Mouse (Mus musculus) right cerebral cortex, postnatal 14 days (tissue): ENCODE data around the gene Tmem184a.

Source experiments
- DNase-seq: peaks from one replicate; pipeline ENCODE4 v3.0.0; 2022

The Tmem184a gene

DNA sequence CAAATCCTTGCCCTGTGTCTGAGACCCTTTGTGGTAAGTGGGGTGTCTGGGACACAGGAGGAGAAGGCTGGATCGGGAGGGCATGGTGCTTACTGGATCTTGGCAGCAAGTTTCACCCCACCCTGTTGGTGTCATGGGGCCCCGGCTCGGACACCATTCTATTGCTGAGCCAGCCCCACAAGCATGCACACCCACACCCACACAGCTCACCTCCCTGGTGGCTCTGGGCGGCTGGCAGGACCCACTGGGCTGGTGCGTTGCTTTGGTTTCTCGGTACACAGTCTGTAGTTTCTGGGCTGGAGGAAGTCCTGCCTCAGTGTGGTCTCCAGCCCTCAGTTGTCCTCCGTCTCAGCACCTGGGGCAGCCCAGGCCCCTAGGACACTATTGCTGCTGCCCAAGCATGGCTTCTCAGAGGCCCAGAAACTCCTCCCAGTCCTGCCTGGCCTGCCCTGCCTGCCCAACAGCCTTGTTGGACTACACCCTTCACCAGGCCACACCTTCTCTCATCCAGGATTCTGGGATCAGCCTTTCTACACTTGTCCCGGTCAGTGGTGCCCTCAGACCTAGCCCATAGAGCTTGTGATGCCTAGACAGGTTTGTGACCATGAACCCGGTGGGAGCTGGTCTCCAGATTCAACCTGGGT is at the start of gene Tmem184a:
TSS of gene Tmem184a (minus strand) at position 380 of the 644 bp plus-strand sequence.
- DNase-seq, result no peak

DNA sequence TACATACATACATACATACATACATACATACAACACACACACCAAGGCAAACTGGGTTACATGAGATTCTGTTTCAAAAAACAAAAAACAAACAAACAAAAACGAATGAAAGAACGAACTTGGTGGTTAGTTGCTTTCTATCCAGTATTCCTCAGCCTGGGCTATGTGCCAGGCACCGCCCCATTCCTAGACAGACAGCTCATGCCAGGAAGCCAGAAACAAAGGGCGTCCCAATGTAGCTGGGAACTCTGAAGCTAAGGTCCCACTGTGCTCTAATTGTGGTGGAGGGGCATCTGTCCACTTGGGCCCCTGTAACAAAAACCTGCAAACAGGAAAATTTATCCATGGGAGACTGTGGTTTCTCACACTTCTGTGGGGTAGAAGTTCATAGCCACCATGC is 43.0 kb upstream of the Tmem184a start:
- DNase-seq, result peak; percentile 49

DNA sequence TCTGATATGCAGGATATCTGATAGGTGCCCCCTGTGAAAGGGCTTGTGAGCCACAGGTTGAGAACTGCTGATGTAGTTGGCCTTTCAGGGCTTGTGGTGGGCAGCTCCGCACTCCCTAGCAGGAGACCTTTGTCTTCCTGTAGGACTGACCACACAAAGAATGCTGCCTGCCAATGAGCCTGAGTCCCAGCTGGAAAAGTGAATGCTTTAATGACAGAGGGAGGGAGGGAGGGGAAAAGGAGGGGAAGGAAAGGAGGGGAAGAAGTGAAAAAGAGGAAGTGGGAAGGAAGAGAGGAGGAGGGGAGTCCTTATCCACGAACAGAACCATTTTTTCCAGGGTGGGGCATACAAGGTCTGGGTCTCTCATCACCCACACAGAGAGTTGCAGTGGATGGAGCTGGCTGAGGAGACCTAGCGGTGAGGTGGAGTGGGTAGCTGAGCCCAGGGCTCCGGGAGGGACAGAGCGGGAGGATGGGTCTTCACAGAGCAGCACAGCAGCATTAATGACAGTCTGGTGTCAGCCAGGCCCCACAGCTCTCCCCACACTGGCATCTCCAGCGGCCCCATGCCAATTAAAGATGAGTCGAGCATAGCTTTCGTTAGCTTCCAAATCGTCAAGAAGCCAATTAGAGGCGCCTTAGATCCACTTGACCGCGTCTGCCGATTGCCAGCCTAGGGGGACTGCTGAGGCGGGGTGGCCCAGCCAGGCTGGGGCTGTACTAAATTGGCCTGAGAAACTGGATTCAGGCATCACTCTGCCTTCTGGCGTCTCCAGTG is 40.8 kb upstream of the Tmem184a start:
- no peak for DNase-seq

DNA sequence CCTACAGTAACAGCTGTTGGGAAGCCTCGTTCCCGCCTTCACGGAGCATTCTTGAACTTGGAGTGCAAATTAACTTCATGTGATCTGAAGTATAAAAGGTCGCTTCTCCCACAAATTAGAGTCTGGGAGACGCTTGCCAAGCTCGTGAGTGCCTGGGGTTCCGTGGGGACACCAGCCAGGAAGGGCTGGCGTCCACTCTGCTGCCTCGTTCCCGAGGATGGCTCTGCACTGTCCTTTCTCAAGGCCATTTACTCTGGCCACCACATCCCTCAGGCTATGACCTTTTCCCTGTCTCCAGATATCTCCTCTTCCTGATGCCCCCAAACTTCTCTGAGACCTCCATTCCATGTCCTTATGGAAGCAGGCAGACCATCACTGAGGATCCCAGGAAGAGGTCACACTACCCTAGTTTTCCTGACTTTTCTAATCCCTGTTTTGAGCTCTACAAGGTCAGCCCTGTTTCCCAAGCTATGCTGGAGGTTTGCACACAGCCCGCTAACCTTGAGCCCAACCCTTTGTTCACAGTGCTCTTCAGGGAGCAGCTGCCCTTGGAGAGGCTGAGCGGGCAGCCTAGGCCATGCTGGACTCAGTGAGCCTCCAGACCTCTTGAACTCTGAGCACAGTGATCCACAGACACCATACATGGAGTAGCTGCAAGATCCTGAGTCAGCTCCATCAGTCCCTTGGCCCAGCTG is 30.1 kb upstream of the Tmem184a start:
- no peak for DNase-seq

DNA sequence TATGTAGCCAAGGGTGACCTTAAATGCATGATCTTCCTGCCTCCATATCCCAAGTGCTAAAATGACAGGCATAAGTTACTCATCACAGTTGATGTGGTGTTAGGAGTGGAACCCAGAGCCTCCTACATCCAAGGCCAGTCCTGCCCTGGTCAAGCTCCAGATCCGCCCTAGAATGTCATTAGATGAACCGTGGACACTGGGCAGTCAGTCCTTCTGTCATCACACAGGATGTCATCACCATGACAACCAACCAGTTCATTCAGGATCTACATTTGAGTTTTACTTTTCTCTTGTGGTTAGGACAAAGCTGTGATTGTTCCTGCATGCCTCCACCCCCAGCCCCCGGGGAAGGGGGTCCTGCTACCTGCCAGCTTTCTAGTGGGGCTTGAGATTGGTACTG is 19.4 kb upstream of the Tmem184a start:
- no peak for DNase-seq

DNA sequence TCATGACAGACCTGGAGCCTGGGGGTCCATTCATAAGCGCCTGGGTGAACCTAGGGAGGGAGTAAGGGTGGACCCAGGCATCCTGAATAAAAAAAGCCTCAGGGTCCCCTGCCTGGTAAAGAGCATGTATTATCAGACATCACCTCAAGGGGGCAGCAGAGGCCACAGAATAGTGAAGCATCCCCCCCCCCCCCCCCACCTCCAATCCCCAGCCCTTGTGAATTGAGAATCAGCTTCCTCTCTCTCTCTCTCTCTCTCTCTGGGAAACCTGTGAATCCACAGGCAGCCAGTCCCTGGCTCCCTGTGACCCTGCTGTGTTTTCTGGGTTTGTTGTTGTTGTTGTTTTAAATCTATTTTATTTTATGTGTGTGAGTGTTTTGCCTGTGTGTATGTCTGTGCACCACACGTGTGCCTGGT is 18.8 kb upstream of the Tmem184a start:
- DNase-seq, result peak; percentile 75

DNA sequence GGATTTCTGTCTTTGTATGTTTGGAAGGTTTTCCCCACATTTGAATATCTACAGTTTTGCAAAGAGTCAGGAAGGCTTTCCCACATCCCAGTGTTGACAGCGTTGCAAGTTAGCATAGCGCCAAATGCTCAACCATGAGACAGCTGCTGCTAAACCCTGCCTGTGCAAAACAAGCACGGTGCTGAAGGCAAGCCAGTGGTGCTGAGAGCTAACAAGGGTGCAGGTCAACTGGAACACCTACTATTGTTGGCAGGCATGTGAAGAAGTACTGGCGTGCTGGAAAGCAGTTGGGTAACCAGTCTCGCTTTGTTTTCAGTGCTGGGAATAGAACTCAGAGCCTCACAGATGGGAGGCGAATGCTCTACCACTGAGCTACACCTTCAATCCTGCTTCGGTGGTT is 16.0 kb upstream of the Tmem184a start:
- DNase-seq, result no peak

DNA sequence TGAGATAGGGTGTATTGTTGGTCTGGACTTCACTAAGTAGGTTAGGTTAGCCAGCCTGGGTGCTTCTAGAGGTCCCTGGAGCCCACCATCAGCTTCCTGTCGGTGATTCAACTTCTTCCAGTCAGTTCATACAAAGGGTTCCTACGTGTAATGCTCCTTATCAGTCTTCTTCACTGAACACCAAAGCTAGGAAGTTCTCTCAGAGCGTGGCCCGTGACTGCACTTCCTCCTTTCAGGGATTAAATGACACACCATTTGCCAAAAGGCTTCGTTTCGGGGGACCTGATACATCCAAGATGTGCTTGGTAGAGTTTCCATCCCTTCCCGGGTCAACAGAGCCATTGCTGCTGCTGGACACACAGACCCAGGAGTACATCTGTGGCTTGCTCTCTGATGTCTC is 12.4 kb upstream of the Tmem184a start:
- DNase-seq, result no peak

DNA sequence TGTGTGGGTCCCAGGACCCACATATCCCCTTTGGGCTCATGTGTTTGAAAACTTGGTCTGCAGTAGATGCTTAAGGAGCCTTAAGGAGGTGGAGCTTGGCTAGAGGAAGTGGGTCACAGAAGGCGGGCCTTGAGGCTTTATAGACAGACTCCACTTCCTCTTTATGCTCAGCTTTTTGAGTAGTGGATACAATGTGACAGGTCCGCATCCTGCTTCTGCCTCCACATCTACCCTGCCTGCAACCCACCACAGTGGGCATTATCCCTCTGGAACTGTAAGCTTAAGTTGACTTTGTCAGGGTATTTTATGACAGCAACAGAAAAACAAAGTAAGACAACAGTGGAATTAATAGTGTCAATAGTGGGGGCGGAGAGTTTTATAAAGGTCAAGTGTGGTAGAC is 11.0 kb upstream of the Tmem184a start:
- no peak for DNase-seq

DNA sequence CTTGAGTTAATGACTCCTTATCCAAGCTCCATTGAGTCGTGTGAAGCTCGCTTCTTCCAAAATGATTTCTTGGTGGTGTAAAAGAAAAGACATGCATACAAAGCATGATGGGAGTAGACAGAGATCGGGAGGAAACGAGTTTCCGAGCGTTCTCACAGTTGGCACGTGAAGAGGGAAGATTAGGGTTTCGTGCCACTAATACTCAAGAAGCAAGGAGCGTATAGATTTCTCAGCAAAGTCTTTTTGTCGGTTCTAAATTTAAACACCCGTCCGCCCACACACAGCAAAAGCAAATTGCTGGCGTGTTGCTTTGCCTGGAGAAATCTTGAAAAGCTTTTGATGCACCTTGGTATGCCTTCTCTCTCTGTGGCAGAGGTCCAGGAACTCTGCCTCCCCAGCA is 9.7 kb upstream of the Tmem184a start:
- peak; percentile 25 for DNase-seq

DNA sequence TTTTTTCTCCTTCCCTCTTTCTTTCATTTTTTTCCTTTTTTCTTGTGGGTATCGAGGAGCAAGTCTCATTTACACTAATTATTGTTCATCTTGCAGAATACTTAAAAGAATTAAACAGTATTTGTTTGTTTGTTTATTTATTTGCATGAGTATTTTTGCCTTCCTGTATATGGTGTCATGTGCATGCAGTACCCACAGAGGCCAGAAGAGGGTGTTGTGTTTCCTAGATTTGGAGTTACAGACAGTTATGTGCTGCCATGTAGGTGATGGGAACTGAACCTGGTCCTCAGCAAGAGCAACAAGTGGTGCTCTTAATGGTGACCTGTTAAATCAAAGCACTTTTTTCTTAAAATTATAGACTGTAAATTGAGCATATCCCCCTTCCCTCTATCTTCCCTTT is 7.9 kb upstream of the Tmem184a start:
- DNase-seq, result no peak

DNA sequence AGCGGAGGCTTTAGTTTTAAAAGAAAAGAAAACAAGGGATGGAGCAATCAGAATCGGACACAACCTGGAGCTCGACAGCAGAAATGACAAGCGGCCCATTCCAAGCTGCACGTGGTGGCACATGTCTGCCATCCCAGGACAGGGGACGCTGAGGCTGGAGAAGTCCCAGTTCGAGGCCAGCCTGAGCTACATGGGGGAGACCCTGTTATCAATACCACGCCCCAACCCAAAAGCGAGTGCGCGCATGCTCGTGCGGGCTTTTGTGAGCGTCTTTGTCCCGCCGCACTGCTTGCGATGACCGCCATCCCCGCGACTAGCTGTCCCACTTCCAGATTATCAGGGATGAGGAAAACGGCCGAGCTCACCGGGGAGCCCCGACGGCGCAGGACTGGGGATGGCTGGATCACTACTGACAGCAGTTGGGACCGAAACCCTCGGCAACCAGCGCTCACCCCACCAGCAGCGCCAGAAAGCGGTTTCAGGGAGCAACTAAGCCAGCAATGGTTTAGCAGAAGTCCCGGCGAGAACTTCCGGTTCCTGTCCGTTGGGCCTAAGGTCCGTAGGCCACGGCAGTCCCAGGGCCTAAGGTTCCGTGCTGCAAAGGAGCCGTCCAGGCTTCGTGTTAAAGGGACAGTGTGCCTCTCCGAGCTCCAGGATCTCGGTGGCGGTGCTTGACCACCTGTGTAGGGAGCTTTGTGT is 6.8 kb upstream of the Tmem184a start, which contains the start of the genes Gm26938 and Psmg3:
TSS of gene Gm26938 (minus strand) at position 51 of the 699 bp plus-strand sequence.
TSS of gene Psmg3 (minus strand) at position 529 of the 699 bp plus-strand sequence.
- peak; percentile 78 for DNase-seq

DNA sequence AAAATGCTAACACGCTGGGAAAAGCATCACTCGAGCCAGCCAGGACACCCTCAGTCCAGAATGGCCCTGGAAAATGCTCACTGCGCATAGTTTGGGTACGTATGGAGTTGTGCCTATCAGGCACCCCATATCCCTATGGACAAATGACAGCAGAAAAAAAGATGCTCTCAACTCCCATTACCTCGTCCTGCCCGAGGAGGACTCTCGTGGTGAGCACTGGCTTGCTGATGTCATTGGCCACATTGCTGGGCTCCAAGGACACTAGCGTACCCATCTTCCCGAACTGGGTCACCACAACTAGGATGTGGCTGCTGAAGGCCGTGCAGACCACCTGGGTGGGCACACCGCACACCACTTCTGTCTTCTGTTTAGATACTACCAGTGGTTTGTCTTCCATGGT is 6.2 kb upstream of the Tmem184a start:
- no peak for DNase-seq

DNA sequence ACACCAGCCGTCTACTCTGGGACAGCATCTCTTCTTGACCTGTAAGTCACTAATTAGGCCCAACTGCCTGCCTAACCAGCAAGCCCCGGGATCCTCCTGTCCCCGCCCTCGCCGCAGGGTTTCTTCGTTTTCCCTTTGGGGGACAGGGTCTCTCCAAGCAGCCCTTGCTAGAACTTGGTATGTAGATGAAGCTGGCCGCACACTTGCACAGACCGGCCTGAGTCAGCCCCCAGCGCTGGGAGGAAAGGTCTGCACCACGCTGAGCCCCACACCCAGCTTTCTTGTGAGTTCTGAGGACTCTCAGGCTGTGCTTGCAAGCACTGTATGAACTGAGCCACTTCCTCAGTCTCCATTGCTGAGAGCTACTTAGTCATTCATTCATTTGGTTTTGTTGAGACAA is 4.8 kb upstream of the Tmem184a start:
- no peak for DNase-seq

DNA sequence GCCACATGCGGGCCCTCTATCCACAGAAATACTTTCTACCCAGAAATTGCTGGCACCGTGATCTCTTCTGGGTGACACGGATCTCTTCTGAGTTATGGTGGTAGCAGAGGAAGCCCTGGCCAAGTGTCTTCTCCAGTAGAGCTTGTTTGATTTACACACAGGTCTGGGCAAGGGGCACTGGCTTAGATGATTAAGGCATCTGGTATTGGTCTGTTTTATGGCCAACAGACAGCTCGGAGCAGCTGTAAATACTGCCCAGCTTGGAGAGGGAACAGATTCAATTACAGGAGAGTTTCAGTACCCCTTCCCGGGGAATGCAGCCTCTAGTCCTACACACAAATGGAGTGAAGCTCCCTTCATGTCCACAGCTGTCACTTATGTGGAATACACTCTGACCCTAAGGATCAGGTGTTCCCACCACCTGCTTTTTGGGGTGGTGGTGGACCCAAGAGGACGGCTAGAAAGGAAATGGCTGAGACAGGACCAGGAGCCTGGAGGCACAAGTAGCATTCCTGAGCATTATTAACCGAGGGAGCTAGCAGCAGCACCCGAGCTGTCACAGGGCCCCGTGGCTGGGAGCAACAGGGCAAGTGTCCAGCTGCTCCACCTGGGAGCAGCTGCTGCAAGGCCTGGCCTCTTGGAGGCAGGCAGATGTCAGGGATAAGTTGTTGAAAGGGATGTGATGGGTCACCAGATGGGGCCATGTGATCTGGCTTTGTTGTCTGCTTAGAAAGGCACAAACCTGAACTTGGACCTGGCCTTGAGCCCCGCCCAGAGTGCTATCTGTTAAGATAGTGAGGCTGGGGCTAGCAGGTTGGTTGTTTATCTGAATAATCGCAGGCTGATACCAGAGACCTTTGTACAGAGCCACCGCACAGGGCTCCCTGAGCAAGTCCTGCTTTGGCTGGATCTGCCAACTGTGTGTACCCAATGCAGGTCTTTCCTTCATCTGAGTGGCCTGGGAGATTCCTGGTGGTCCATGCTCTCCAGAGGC is 2.0 kb upstream of the Tmem184a start:
- no peak for DNase-seq

DNA sequence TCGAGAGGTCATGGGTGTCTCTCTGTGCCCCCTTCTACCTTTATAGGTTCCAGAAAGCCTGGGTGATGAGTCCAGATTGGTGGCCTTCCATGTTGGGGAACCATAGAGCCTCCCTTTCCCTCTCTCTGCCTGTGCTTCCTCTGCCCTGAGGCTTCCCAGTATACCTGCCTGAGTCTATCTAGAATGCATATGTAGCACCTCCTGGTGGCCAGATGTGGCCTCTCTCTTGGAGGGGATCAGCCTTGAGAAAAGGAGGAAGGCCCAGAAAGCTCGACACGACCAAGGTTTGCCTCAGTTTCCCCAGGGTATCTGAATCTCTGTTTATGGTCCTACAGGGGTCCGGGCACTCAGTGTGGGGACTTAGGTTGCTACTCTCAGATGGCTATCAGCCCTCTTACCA is 916 bp downstream of the Tmem184a start:
- no peak for DNase-seq

DNA sequence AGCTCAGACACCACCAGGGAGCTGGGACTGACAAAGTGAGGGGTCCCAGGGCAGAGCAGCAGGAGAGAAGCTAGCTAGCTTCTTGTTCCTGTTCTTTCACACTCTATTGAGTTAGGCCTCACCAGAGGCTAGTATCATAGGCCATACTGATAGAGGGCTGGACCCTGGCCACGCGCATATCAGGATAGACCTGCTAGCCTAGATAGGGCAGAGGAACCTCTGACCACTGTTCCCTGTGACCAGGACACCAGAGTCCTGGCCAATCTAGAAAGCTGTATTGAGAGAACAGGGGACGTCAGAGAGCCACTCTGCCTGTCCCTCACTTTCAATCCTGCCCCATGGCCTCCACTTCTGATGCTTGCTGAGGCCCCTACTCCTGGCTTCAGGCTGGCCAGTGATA is 1.7 kb downstream of the Tmem184a start:
- no peak for DNase-seq

DNA sequence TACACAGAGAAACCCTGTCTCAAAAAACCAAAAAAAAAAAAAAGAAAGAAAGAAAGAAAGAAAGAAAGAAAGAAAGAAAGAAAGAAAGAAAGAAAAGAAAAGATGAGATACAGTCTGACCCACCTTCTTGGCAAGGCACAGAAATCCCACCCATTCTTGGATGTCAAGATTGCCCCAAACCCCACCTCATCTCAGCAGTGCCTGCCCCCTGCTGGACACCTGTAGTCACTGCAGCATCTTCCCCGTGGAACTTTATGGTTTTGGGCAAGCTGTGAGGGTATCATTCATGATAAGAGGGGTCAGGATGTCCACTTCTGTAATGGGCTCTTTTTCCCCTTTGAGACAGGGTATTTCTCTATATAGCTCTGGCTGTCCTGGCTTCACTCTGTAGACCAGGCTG is 2.4 kb downstream of the Tmem184a start:
- no peak for DNase-seq

DNA sequence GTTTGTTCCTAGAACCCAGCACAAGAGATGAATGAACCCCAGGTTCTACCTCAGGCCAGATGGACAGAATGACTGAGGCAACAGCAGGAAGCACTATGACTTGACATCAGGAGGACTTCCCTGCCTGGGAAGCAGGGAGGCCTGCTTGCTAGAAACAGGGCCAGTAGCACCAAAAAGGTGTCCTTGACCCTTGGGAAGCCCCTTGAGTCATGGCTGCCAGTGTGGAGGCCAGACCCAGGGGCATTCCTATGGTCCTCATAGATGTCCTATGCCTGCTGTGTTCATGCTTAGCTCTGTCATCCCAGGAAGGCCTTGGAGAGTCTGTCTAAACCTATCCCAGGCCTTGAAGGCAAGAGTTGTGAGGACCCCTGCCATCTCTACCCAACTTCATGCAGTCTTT is 3.3 kb downstream of the Tmem184a start:
- DNase-seq, result no peak

DNA sequence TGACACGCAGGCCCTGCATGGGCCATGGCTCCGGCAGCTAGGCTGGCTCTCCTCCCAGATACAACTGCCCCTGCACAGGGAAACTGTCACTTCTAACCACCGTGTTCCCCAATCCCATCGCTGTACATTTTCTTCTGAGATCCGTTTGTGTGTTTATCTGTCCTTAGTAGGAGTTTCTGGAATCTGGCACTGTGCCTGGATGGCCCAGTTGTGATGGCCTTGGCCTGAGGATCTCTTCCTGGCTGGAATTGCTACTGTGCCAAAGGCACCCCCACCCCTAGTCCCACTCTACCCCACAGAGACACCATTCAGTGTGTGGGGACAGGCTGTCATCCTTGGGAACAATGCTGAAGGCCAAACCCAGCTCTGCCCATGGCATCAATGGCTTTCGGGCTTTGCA is 3.8 kb downstream of the Tmem184a start:
- DNase-seq, result no peak

DNA sequence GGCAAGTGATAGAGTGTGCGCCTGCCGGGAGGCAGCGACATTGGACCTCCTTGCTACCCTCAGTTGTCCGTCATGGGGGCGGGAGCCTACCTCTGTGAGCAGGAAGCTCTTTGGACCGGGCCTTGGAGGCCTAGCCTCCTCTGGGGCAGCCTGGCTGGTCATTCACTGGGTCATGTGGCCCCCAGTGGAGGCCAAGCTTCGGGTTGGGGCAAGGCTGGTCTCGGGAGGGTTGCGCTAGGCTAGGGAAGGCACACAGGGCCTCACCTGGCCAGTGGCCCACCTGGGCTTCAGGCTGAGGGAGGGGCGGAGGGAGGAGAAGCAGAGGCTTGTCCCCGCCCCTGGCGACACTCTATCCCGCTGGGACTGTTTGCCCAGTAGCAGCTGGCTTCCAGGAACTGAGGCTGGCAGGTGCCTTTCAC is 5.7 kb downstream of the Tmem184a start:
- no peak for DNase-seq

DNA sequence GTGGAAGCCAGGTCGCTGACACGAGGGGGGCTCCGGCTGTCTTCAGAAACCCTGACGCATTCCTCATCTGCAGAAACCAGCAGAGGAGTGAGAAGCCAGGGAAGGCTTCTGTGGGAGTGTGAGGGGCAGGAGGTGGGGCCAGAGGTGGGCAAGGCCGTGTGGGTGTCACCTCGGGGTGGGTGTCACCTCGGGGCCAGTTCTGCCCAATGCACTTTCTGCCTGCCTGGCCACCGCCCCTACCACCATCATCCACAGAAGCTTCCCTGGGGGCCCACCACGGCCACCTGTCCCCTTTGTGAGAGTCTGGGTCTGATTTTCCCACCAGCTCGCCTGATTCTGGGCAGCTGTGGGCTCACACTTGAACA is 6.6 kb downstream of the Tmem184a start:
- DNase-seq, result no peak
